Mouse (Mus musculus): ENCODE data around the gene Dars2. TPM values are rescaled to one million over a fixed set of nuclear protein-coding genes. Genes with fewer than 3 reads are reported as not detected.

Gene Dars2
- 10 to 100 TPM in 1 of 2 experiments, 1 to 10 TPM in 1; 9.9 to 10.2 TPM for total RNA-seq (2021)
- long read RNA-seq, experiment 1, transcript Dars2-201 (17 exons, 3,619 nt) = major isoform, 10 of 15 reads
- long read RNA-seq, experiment 1, partial matches to known transcripts = 0 of 15 reads
- long read RNA-seq, experiment 1, other reads (novel, unspliced or antisense) = 5 of 15 reads
- long read RNA-seq, experiment 2, transcript Dars2-201 (17 exons, 3,619 nt) = major isoform, 11 of 17 reads
- long read RNA-seq, experiment 2, partial matches to known transcripts = 0 of 17 reads
- long read RNA-seq, experiment 2, other reads (novel, unspliced or antisense) = 5 of 17 reads

DNA sequence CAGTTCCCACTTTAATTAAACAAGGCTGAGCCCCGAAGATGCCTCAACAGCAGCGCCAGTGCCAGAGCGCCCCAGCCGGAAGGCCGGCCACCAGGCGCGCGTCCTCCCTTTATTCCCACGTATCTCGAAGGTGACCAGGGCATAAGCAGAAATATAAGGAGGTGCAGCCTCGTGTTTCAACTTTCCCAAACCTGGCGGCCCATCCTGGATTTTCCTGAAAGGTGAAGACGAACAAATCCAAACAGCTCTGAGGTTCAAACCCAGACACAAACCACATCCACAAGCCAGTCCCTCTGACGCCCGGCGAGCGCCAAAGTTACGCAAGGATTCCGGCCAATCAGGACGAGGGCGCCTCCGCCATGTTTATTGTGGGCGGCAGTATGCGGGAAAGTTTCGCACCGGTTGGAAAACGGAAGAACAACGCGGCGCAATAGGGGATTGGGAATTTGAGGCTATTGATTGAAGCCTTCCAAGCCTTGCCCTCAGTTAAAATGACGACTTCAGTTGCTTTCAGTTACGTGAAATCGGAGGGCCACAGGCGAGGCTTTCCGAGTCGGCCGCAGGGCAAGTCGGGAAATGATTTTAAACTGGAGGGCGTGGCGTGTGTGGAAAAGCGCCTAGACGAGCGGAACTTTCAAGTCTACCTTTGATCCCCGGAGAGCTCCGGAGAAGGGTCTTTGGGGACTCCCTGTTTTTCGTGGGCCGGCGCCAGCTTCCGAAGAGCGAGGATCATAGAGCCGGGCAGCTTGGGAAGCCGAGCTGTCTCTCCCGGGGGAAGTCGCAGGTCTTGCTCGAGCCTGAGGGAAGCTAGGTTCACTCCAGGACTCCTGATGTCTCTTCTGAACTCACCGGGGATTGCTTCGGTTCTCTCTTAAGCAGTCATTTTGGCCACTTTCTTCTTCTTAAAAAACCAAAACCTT, at the start of gene Dars2, which contains the start of gene Cenpl:
Gene Dars2 (minus strand): TSS at position 307 of the 920 bp plus-strand sequence.
Gene Cenpl (plus strand): TSS at position 362 of the 920 bp plus-strand sequence.
- intact Hi-C loops (cut with DNase I; ENCODE audit: low total_unique reads) = no loop called here
- DNase-seq = peak; percentile 94

DNA sequence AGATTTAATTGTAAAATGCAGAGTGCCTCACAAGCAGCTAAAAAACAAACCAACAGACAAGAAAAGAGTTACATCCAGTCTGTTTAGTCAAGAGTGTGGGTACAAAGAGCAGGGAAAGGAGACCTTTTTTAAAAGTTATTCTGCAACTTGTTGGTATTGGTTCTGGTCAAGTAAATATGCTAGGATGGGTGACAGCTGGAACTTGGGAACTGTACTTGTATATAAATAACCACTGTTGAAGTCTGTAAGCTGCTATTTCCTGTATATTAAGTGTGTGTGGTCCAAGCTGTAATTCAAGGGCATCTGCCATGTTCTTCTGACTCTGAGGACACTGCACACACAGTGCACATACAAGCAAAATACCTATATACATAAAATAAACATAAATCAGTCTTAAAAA, 44.1 kb upstream of the Dars2 start:
- intact Hi-C loops (cut with DNase I; ENCODE audit: low total_unique reads) = no loop called here
- DNase-seq = no peak

DNA sequence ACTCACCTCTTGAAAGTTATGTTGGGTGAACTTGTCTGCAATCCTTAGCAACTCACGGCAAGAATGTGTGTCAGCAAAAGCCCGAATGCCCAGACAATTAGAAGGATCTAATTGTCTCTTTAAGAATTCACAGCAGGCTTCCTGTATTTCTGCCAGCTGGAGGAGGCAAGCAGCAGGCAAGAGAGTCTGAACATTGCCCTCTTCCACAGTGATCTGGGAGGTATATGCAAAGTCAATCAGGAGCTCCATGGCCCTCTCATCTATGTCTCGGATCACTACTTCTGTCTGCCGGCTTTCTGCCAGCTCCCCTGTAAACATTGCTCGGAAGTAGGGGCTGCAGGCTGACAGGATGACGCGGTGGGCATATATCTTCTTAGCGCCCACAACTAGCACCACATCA, 38.8 kb upstream of the Dars2 start:
- intact Hi-C loops (cut with DNase I; ENCODE audit: low total_unique reads) = no loop called here
- no peak for DNase-seq

DNA sequence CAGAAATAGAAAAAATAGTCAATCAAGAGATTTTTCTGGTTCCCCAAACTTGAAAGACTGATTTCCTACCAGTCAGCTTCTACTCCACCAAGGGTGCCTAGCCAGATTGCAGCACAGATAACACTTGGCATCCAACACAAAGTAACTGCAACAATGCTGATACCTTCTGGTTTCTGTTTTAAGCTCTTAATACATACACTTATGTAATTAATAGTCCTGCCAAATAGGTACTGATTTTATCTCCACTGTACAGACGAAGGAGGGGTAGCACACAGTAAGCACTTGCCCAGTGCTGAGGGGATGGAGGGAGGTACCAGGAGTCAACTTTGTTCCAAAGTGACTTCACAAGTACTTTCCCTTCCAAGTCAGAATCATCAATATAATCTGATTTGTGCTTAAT, 33.4 kb upstream of the Dars2 start:
- intact Hi-C loops (cut with DNase I; ENCODE audit: low total_unique reads) = no loop called here
- no peak for DNase-seq

DNA sequence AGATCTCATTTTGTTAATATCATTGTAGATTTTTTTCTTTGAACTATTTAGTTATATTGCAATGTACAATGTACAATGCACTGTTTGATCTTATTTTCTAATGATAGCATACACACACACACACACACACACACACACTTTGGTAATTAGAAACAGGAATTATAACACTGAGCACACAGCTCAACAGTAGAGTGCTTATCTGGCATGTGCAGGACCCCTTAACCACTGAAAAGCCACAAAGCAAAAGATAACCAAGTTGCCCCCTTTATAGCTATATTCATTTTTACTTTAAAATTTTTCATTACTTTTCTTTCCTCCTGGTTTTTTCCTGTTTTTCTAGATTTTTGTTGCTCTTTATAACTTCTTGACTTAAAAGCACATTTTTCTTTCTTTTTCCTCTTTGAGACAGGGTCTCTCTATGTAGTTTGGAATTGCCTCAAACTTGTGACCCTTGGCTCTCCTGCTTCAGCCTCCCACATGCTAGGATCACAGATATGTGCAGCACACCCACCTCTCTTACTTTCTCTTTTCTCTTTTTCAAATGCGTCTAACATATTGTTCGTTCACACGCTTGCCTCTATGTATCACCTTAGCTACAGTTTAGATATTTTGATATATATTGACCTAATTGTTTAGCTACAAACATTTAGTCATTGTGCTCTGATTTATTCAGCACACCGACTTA, 29.4 kb upstream of the Dars2 start:
- DNase-seq = no peak
- intact Hi-C loops (cut with DNase I; ENCODE audit: low total_unique reads) = no loop called here

DNA sequence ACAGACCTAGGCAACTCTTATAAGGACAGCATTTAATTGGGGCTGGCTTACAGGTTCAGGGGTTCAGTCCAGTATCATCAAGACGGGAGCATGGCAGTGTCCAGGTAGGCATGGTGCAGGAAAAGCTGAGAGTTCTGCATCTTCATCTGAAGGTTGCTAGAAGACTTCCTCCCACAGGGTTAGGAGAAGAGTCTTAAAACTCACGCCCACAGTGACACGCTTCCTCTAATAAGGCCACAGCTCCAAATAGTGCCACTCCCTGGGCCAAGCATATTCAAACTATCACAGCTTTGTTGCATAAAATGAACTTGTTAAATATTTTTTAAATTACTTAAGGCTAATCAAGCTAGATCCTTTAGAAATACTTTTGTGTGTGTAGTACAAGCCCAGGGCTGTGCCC, 6.8 kb upstream of the Dars2 start:
- intact Hi-C loops (cut with DNase I; ENCODE audit: low total_unique reads) = no loop called here

DNA sequence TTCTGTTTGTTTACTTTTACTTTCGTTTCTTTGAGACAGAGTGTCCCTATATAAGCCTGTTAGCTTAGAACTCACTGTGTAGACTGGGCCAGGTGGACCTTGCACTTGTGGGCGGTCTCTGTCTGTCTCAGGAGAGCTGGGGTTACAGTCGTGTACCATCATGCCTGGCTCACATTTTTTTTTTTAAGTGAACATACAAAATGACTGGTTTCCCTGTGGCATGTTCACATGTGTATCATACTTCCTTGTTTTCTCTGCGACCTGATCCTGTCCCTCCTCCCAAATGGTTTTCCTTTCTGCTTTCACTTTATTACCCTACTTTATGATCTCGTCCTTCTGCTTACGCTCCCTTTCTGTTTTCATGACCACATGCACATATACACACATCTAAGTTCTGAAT, 5.8 kb upstream of the Dars2 start:
- intact Hi-C loops (cut with DNase I; ENCODE audit: low total_unique reads) = no loop called here

More for the DNA sequence above, 6.8 kb upstream of the Dars2 start:
- DNase-seq = no peak

DNA sequence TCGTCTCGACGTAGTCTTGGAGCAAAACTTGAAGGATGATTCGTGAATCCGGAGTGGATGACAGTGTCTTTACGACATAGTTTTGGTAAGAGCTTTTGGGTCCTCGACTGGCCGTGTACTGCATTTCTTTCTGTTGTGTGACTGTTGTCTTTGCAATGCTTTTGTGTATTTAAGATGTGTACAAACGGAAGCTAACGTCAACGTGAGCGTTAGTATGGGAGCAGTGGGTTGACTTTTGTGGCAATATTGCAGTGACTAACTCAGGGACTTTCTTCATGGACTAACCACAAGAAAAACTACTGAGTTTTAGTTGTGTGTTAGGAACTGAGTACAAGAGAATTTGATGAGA, 788 bp upstream of the Dars2 start:
- intact Hi-C loops (cut with DNase I; ENCODE audit: low total_unique reads) = no loop called here
- no peak for DNase-seq

More for the DNA sequence above, 5.8 kb upstream of the Dars2 start:
- DNase-seq = no peak

DNA sequence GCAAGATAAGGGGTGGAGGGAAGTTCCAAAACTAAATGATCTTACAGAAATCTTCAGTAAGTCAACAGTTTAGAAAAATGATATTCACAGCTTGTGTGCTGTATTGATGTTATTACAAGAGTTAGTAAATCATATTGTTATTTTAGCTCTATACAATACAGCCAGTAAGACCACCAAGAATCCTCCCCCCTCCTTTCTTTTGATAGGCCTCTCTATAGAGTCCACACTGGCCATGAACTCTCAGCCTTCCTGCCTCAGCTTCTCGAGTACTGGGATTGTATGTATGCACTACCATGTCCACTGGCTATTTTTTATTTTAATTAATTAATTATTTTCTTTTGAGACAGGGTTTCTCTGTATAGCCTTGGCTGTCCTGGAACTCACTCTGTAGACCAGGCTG, 7.1 kb downstream of the Dars2 start:
- intact Hi-C loops (cut with DNase I; ENCODE audit: low total_unique reads) = no loop called here
- DNase-seq = no peak

DNA sequence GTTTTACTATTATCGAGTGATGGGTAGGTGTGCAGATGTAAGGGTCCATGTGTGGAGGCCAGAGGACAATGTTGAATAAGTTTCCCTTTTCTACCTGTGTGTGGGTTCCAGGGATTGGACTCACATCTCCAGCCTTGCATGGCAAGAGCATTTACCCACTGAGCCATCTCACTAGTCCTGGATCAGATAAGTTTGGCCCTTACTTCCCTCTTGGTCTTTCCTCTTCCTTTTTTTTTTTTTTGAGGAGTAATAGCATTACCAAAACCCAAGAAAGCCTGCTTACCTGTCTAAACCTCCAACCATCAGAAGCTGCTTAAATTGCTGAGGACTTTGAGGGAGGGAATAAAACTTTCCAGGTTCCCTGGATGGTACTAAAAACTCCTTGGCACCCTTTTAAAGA, 13.3 kb downstream of the Dars2 start:
- intact Hi-C loops (cut with DNase I; ENCODE audit: low total_unique reads) = no loop called here
- DNase-seq = no peak

DNA sequence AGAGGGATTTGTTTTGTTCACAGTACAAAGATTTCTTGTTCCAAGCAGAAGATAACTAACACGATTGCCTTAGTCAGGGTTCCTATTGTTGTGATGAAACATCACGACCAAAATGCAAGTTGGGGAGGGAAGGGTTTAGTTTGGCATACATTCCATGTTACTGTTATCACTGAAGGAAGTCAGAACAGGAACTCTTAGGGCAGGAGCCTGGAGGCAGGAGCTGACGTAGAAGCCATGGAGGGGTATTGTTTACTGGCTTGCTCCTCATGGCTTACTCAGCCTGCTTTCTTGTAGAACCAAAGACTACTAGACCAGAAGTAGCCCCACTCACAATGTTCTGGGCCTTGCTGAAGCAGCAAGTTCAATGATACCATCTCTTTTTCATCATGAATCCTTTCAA, 23.5 kb downstream of the Dars2 start:
- no peak for DNase-seq
- intact Hi-C loops (cut with DNase I; ENCODE audit: low total_unique reads) = no loop called here

DNA sequence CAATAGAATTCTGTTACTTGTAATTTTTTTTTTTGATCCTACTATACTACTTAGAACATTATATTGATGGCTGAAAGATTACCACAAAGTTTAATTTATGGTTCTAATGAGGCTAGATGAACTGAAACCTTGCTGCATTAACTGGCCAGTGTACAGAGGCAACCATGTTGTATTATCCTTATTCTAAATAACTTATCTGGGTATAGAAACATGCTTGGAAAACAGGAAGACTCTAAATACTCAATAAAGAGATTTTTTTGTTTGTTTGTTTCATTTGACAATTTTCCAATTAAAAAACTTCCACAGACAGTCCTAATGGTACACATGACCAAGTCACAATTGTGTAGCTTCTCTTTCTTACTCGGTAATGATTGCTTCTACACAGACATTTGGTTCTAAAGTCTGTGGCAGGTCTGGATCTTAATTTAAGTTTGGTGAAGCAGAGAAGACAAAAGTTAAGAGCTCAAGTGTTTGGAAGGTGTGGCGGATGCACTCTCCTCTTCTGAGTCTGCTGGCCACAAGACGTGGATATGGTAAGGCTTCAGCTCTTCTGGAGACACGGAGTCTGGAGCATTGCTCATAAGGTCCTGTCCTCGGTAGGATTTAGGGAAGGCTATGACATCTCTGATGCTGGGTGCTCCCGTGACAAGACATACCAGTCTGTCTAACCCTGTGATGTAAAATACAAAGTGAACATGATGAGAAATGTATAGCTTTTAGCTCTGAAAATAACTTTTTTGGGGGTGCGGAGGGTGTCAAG, 29.0 kb downstream of the Dars2 start:
- intact Hi-C loops (cut with DNase I; ENCODE audit: low total_unique reads) = no loop called here
- DNase-seq = no peak

DNA sequence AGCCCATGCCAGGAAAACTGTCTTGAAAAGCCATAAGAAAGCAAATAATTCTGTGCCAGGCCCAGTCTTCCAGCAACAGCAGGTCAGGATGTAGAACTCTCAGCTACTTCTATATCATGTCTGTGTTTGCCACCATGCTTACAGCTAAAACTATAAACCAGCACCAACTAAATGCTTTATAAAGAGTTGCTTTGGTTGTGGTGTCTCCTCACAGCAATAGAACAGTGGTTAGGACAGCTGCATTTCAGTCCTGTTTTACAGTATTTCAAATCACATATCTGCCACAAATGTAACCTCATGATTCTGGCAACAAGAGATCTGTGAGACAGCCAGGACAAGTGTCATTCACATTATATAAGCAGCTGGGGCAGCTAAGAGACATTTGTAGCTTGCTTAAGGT, 29.6 kb downstream of the Dars2 start:
- DNase-seq = no peak
- intact Hi-C loops (cut with DNase I; ENCODE audit: low total_unique reads) = no loop called here

DNA sequence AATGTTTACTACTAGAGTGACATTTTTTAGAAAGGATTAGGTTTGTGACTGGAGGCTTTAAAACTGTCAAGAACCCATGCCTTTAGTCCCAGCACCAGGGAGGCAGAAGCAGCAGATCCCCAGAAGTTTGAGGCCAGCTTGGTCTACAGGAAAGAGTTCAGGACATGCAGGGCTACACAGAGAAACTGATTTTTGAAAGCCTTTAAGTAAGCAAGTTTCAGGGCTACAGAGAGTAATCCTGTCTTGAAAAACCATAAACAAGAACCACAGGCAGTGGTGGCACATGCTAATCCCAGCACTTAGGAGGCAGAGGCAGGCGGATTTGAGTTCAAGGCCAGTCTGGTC, 30.1 kb downstream of the Dars2 start:
- intact Hi-C loops (cut with DNase I; ENCODE audit: low total_unique reads) = no loop called here

DNA sequence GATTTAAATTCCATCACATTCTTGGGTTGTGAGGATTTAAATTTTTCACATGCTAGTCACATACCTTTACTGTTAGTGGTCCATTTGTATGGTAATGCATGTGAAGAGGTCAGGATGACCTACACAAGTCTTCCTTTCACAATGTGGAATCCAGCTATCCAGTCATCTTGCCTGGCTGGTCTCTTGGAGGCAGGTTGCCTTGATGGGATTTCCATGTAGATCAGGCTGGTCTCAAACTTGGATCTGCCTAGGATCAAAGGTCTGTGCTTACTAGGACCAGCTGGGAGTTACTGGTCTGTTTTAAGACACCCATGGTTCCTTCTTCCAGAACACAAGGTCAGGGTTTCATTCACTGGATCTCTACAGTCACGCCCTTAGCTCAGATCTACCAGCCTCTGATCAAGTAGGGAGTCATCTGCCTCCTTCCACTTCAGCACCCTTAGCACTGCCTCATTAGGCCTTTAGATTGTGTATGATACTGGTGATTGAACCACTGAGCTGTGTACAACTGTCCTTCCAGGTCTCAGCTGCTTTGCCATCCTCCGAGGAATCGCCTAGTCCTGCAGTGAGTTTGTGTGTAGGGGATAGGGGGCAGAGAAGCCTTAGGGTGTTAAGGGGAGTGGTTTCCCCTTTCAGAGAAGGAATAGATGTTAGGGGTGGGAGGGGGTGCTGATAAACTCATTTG, 30.6 kb downstream of the Dars2 start:
- no peak for DNase-seq
- intact Hi-C loops (cut with DNase I; ENCODE audit: low total_unique reads) = no loop called here

More for the DNA sequence above, 30.1 kb downstream of the Dars2 start:
- DNase-seq = no peak

DNA sequence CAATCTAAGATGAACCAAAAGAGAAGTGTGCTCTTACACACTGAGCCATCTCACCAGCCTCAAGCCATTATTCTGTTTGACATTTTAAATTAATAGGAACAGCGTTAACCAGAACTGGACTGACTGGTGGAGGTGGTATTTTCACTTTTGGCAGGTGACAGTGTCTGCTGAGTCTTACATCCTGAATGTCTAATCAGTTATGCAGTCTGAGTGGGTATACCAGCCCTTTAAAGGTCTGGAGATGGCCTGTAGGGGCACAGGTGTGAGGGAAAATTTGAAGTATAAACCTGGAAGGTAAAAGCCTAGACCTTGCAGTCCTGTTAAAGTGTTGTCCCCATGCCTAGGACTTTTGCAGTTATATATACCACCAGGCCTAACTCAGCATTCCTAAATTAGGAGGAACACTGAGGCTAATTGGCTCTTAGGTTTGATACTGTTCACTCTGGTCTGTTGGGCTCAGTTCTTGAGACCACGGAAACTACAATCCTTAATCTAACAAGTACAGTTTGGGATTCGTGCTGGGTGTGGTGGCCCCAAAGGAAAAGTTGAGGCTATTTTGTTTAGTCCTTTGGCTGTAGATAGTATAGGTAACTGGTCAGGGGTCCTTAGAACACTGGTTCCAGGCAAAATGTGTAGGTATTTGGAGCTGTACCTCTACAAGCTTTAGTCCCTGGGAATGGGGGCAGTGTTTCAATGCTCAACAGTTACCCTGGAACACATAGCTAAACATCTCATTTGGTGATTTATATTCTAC, 31.3 kb downstream of the Dars2 start:
- intact Hi-C loops (cut with DNase I; ENCODE audit: low total_unique reads) = no loop called here
- no peak for DNase-seq

DNA sequence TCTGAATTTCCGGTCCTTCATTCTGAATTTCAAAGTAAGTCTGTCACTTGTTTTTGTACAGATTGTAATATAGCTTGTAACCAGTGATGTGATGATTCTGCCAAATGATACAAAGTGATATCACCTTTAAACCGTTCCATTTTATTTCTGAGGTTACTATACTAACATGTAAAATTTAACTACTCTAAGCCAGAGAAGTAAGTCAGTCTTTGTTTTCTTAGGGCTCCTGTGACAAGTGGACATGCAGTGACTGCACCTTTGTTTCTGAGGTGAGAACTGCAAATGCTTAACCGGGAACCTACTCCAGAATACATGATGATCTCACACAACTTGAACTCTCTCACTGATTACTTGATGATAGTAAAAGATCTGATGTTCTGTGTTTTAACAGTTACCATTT, 32.5 kb downstream of the Dars2 start:
- intact Hi-C loops (cut with DNase I; ENCODE audit: low total_unique reads) = no loop called here
- no peak for DNase-seq

DNA sequence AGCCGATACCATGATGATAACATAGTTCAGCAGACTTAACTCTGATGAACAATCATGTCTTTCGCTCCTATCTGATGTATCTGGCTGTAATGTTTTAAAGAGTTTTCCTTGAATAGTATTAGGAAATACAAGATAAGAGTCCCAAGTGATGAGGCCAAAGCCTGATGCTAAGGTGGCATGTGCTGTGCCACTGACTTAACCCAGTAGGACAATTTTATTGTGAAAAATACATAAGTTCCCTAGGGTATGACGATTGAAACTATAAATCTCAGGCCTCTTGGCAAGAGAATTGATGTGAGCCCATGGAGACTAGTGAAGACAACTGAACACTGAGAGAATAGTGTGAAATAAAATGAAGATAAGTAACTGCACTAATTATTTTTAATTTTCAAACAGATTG, 32.9 kb downstream of the Dars2 start:
- no peak for DNase-seq
- intact Hi-C loops (cut with DNase I; ENCODE audit: low total_unique reads) = no loop called here

DNA sequence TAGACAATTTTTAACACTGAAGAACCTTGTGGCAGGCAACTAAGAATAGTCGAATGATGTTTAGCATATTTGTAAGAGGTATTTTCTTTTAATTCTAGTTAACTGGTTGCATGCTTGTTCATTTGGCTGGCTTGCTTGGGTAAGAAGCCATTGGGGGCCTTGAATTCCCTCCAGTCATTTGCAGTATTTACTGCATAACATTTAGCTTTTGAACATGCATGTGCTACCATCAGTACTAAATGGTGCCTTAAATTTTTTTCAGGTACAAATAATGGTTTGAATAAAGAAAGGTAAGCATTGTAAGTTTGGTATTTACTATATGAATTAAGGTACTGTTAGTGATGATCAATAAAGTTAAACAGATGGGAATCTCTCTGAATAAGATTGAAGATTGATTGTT, 33.4 kb downstream of the Dars2 start:
- DNase-seq = no peak
- intact Hi-C loops (cut with DNase I; ENCODE audit: low total_unique reads) = no loop called here
